Mouse (Mus musculus): ENCODE results near the gene Dpf3.

Dpf3 gene

DNA sequence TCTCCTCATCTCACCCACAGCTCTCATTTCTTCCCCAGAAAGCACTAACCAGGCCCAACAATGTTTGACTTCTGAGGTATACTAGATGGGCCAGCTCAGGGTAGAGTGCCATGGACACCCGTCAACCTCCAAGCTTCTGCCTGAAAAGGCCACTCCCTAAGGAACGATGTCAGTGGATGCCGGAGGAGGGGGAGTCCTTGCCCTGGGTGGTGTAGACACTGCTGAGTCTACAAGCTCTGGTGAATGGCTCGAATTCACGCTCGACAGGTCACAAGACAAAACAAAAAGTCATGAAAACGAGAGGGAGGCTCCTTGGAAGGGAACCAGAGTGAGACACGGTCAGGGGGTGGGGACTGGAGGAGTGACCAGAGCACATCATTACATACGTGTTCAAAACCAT, 17.4 kb downstream of the Dpf3 start:
- DNase-seq (ENCODE audit: low read depth, low spot score): no peak

DNA sequence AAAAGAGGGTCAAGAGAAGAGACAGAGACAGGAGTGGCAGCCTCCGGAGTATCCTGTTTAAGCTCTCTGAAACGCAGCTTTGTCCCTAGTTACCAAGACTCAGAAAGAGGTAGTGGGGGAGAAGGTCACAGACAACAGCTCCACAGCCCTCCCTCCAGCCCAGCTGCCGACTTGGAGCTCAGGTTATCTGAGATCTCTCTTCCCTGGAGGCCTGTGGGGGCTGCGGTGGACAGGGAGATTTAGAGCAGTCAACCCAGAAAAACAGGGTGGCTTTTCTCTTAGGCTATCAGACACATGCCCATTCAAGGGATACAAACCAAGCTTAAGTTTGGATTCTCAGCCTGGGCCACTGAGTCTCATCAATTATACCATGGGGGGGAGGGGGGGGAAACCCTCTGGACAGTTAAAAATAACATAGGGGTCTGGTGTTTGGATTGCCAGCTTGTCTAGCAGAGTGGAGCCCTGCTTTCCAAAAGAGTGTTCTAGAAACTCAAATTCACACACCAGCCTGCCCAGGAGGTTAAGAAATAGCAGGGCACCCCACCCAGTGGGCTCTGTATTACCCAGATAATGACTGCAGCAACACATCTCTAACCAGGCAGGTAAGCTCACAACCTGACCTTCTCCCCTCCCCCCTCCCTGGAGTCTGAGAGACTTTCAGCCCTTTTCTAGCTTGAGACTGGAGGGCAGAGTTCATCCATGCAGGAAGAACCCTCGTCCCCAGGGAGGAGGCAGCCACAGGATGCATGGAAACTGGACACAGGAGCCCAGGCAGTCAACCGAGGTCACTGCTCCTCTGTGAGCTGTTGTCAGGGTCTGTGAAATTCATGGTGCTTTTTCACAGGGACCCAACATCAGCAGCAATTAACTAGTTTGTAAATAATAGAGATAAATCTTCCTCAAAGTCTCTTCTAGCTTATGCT, 20.7 kb downstream of the Dpf3 start:
- no peak for DNase-seq (ENCODE audit: low read depth, low spot score)

DNA sequence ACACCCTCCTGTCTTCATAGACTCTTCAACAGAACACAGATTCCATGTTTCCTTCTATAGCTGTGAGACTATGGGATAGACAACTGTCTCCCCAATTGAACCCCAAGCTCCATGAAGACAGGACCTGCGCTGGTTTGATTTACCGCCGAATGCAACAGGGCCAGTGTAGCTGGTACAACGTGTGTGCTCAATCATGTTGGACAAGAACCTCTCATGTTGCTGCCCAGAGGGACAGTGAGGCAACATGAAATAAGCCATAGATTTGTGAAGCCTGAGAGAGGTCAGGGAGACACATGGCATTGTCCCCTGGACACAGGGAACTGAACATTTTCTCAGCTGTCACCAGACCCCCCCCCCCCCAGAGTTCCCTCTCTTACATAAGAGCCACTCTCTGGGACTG, 21.5 kb downstream of the Dpf3 start:
- no peak for DNase-seq (ENCODE audit: low read depth, low spot score)

DNA sequence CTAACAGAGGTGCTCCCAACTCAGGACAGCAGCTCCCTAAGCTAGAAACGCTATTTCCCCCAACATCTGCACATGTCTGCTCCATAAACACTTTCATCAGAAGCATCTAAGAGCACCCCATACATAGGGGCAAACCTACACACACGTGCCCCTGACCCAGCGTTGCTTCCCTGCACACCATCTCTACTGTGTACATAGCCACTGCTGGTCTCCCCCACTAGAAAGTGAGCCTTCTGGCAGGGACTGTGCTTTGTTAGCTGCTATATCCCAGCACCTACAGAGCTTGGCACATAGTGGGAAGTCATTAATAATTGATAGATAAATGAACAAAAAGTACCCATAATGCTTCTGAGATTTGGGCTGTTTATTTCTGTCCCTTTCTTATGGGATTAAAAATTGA, 27.2 kb downstream of the Dpf3 start:
- no peak for DNase-seq (ENCODE audit: low read depth, low spot score)

DNA sequence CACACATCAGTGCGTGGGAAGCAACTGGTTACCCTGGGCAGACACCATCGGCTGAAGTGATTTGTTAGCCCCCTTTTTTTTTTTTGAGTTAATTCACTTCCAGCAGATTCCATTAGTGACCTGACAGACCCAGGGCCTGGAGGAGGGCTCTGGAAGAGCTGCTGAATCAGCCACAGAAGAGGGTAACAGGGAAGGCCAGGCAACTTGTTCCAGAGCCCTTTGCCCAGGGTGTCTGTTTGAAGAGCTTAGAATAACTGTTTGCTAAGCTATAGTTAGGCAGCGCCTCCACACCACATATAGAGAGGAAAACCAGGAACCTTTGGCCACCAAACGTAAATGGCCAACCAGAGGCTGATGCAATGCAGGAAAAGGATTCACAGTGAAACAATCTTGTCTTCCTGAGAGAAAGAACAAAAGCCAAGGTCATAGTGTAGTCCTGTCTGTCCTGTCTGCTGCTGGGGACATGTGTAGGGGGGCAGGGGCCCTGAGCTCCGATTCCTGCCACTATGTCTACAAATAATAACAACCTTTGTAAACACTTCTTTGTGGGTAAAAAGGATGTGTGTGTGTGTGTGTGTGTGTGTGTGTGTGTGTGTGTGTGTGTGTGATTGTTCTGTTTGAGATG, 32.7 kb downstream of the Dpf3 start:
- no peak for DNase-seq (ENCODE audit: low read depth, low spot score)

DNA sequence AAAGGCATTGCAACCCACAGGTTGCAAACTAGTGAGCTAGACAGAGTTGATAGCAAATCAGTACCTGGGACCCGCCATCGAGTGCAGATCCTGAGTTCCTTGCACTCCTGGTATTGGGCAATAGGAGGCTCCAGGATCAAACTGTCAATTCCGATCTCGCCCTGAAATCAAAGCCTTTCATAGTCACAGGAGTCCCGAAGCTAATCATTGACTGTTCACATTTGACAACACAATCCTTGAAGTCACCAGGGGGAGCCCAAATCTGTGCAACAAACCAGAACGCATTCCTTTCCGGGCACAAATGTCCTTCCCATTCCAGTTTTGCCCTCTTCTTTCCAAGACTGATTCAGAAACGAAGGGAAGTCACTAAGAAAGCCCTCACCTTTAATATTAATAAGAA, 35.7 kb downstream of the Dpf3 start:
- no peak for DNase-seq (ENCODE audit: low read depth, low spot score)

DNA sequence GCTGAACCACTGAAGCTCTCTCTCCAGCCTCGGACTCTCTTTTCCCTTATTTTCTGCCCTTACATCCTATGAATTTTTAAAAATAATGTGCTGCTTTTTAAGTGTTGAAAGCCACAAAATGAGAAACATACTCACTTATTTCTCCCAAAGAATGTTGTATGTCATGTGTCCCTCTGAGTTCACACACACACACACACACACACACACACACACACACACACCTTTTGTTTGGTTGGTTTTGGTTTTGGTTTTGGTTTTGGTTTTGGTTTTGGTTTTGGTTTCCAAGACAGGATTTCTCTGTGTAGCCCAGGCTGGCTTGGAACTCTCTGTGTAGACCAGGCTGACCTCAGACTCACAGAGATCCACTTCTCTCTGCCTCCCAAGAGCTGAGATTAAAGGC, 37.0 kb downstream of the Dpf3 start:
- DNase-seq (ENCODE audit: low read depth, low spot score): no peak

DNA sequence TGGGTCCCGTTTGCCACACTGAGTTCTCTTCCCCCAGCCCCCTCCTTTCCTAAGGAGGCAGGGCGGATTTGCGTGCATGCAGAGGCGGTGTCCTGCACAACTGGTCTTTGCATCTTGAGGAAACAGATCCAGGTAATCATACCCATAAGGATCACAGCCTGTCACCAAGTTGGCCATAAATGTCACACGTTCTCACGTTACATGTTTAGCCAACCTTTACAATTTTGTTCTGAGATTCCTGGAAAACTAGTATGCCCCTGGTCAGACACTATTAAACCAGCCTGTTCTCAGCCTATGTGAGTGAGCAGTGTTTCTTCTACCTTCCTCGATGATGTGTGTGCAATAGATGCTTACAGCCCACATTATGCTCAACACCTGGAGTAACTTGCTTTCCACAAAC, 38.3 kb downstream of the Dpf3 start:
- DNase-seq (ENCODE audit: low read depth, low spot score): no peak

DNA sequence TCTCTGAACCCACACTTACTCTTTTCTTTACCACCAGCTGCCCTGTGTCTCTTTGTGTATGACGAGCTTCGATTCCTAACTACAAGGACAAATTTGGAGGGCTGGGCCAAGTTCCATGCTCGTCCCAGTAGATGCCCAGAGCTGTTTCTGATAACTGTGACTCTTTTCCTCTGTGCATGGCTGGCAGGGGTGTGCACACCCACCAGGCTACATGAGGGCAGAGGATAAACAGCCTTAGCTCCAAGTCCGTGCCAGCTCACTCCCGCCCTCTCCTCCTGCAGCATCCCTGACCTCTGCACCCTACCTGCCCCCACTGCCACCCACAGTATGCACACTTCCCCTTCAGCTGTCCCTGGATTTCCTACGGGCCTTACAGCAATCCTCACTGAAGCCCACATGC, 41.9 kb downstream of the Dpf3 start:
- no peak for DNase-seq (ENCODE audit: low read depth, low spot score)

DNA sequence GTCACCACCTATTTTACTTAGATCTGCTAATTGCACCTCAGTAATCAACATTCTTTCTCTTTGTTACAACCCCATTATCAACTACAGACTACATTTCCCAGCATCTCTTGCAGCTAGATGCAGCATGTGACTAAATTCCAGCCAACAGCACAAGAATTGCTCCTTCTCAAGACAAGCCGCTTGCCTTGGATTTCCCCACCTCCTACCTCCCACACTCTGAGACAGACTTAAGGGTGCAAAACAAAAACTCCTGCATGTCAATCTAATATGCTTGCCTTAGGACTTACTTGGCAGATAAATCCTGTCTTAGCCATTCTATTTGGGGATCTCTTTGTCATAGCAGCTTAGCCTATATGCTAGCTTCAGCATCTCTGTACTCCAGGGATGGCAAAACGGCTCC, 43.1 kb downstream of the Dpf3 start:
- DNase-seq (ENCODE audit: low read depth, low spot score): peak; percentile 87

DNA sequence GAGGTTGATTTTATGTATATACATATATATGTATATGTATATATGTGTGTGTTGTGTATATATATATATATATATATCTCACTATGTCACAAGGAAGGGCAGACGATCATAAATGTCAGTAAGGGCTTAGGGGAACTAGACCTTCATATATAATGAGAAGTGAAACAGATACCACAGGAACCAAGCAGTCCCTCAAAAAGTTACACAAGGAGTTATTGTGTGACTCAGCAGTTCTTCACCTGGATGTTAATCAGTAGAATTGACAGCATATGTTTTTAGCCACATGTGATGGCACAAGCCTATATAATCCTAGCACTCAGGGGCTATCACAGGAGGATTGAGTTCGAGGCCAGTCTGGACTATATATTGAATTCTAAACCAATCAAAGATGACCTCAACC, 49.5 kb downstream of the Dpf3 start:
- DNase-seq (ENCODE audit: low read depth, low spot score): no peak

DNA sequence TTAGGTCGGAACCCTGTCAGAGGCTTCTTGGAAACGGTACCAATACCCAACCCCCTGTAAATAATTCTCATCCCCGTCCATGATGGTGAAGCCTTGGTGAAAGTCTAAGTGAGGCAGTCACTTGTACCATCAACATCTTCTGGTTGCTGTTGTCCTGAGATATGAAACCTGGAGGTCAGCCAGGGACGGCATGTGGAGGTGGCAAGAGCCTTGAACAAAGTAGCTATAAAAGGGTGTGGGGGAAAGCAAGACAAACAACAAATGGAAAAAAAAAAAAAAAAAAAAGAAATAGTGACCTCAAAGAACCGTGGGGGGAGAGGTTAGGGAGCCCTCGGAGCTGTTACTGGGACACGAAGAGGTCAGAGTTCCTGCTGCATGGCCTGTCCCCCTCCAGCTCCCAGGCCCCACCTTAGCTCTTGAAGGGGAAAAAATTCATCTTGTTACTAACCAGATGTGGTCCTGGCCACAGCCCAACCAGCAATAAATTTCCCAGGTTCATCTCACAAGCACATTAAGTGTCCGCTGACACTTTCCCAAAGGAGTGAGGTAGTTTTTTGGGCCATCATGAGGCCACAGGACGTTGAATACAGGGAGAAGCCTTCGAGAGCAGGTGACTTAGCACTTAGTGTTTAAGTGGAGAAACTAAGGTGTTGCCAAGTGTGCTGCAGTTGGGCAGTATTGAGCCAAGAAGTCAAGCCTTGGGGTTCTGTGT, 53.4 kb downstream of the Dpf3 start:
- DNase-seq (ENCODE audit: low read depth, low spot score): no peak

DNA sequence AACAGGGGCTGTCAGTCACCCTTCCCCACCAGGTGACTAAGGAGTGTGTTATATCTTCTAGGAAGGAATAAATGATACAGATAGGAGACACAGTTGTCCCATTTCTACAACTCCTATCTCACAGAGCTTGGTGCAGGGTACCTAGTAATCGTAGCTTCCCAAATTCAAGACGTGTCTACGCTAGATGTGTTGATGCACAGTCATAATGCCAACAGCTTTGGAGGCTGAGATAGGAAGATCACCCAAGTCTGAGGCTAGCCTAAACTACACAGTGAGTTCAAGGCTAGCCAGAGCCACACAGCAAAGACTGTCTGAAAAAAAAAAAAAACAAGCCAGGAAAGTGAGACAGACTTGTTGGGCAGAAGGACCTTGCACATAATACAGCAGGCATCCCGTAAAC, 54.1 kb downstream of the Dpf3 start:
- no peak for DNase-seq (ENCODE audit: low read depth, low spot score)

DNA sequence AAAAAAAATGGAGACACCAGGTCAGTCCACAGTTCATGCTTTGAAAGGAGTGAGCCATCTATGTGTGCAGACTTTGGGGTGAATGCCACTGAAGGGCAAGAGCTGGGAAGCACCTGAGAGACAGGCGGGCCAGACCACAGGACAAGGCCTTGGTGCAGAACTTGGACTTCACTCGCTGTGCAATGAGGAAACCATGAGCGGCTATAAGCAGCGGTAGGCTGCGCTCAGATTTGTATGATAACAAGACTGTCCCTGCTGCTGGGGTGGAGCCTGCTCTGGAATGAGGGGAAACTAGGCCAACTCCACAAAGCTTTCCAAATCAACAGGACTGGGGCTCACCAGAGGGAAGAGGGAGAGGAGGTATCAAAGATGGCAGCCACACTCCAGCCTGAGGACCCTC, 57.3 kb downstream of the Dpf3 start:
- DNase-seq (ENCODE audit: low read depth, low spot score): no peak

DNA sequence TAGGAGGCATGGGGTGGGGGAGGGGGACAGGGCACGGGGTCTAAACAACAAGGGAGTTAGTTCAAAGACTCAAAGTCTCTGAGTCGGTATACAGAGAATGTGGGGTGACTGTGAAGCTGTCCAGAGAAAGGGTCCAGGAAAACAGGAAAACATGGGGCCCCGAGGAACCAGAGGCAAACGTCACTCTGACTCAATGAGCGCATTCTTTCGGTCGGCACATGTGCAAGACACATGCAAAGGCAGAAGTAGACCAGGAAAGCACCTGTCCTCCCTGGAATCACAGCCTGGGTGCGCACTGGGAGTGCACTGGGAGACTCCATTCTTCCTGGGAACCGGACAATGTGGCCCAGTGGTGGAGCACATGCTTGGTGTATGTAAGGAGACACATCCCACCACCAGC, 59.5 kb downstream of the Dpf3 start:
- no peak for DNase-seq (ENCODE audit: low read depth, low spot score)

DNA sequence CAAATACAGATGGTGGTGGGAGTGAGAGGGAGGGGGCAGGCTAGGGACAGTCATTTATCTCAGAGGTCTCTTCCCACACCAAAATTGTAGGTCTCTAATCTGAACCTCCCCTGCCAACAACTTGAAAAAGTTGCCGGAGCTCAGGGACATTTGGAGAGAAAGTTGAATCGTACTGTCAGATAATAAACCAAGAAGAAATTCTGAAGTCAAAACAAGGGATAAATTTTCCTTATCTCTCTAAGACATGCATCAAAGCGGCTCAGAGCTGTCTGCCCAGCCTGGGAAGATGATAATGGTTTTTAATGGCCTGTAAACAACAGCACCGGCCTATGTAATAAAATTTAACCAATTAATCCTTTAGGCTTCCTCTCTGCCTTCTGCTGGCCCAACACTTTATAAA, 59.9 kb downstream of the Dpf3 start:
- no peak for DNase-seq (ENCODE audit: low read depth, low spot score)

DNA sequence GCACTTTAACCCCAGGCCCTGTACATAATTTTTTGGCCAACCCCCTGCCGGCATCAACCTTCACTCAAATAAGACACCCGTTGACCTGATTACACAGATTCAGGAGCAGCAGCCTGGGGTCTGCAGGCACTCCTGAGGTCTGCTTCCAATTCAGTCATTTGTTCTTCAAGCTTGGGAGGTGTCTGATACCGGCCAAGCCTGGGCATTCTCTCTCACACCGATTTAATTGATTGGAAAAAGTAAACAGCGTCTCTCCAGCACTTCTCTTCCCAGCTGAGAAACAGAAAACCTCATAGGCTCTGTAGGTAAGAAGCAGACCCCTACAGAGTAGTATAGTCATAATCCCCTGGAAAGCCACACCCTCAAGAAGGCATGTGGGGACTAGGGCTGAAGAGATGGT, 61.2 kb downstream of the Dpf3 start:
- DNase-seq (ENCODE audit: low read depth, low spot score): no peak

DNA sequence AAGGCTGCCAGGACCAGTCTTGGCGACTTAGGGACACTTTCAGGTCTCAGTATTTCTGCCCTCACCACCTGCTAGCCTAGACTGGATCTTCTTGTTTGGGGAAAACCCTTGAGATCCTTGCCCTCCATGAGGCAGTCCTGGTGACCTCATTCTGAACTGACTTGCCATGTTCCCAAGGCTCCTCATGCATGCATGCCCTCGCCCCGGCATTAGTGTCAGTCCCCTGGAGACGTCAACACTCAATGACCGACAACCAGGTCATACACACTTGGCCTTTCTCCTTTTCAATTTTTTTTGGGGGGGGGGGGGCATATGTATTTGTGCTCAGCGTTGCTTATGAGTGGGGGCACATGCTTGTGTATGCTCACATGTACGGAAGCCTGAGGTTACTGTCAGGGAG, 61.8 kb downstream of the Dpf3 start:
- no peak for DNase-seq (ENCODE audit: low read depth, low spot score)

DNA sequence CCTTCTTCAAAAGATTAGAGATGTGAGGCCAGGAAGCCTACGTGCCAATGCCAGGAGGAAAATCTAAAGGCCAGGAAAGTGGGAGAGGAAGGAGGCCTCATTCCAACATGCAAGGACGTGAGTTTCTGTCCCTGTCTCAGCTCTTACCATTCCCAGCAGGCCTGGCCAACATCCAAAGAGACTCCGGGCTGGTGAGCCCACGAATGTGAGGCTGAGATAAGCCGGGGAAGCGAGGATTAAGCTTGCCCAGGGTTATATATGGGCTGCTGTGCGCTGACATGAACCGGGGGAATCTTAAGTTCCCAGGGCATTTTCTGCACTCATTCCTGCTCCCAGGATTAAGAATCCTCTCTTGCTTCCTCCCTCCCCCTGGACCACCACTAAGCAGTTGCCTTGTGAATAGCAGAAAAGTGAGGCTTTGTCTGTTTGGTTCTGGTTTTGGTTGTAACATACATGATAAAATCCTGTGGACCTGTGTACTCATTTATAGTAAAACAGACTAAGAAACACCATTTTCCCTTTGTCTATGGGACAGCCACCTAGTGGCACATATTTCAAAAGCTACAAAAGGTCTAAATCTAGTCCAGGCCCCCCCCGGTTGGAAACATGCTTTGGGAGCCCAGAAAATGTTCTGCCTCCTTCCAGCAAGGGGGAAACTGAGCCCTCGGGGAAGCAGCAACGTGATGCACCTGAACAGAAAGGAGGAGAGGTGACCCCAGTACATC, 62.6 kb downstream of the Dpf3 start:
- DNase-seq (ENCODE audit: low read depth, low spot score): peak; percentile 71

DNA sequence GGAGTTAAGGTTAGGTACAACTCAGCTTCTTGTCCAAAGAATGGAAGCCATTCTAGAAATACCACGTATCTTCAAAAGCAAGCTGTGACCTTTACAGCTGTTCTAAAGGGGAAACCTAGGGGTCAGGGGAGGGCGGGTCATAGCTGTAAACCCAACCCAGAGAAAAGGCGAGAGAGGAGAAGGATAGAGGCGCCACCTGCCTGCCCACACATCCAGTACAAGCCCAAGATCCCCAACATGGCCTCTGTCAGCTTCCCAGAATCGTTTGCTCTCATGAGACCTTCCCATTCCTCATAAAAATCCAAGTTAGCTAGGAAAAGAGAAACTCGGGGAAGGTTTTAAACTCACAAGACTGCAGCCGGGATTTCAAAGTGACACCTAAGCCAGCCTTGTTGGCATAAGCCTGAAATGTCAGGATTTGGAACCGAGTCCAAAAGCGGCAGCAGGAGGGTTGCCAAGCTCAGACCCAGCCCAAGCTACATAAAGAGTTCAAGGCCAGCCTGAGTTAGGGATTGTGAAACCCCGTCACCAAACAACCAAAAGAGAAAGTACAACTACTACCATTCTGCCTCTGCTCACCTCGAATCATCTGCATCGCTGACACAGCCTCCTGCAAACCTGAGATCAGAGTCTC, 63.3 kb downstream of the Dpf3 start:
- DNase-seq (ENCODE audit: low read depth, low spot score): no peak

DNA sequence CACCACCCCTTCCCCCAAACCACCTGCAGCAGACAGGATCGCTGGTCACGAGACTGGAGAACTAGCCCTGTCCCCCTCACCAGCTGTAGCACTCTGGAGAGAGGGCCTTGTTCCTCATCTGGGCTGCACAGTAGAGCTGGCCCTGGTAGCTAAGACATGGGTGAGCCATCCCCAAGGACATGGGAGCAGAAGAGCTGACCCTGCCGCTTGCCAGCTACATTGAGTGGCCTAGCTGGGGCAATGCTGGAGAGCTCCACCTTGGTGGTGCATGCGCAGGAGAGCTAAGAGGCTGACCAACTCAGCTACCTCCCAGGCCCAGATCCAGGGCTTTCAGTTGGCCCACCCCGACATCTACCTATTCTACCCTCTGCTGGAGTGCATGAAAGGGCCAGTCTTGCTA, 67.2 kb downstream of the Dpf3 start:
- no peak for DNase-seq (ENCODE audit: low read depth, low spot score)

DNA sequence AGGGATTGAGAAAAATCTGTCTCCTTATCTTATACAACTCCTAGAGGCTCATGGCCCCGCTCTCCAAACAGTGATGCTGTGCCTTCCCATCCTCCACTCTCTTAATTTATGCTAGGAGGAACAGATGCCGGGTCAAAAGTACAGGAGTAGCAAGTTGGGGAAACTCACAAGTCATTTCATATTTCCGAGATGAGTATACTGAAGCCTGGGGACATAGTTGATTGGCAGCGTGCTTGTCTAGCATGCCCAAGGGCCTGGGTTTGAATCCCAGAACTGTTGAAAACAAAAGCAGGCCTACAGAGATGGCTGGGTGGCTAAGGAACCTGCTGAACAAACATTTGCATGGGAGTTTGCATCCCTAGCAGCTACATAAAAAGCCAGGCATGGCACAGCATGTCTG, 72.3 kb downstream of the Dpf3 start:
- DNase-seq (ENCODE audit: low read depth, low spot score): no peak

Measured in retina, adult 2 months (tissue).